Mouse (Mus musculus): ENCODE data around the gene 3110082I17Rik. TPM values are rescaled to one million over a fixed set of nuclear protein-coding genes. Genes with fewer than 3 reads are reported as not detected.

Gene 3110082I17Rik
- polyA plus RNA-seq, 2 experiments from 2014 or later = 7.1 to 7.5 TPM

- ATAC-seq = no peak
Observed at GRCm38 (mm10) chr5:139418110-139418509, 42.2 kb downstream of the 3110082I17Rik start.

GRCm38 (mm10) chr5:139417480-139417879 is 42.8 kb downstream of the 3110082I17Rik start:
- no peak for ATAC-seq

- ATAC-seq = no peak
Observed at GRCm38 (mm10) chr5:139416942-139417341, 43.4 kb downstream of the 3110082I17Rik start.

GRCm38 (mm10) chr5:139415001-139415400 is 45.3 kb downstream of the 3110082I17Rik start:
- no peak for ATAC-seq

- ATAC-seq = no peak
Observed at GRCm38 (mm10) chr5:139413545-139413944, 46.8 kb downstream of the 3110082I17Rik start.

GRCm38 (mm10) chr5:139411665-139412314 is 48.5 kb downstream of the 3110082I17Rik start:
- no peak for ATAC-seq

GRCm38 (mm10) chr5:139411117-139411516 is 49.2 kb downstream of the 3110082I17Rik start:
- ATAC-seq = no peak

- ATAC-seq = no peak
Observed at GRCm38 (mm10) chr5:139410056-139410455, 50.3 kb downstream of the 3110082I17Rik start.

- no peak for ATAC-seq
Observed at GRCm38 (mm10) chr5:139409412-139409811, 50.9 kb downstream of the 3110082I17Rik start.

- ATAC-seq = no peak
Observed at GRCm38 (mm10) chr5:139408511-139408910, 51.8 kb downstream of the 3110082I17Rik start.

- no peak for ATAC-seq
Observed at GRCm38 (mm10) chr5:139407121-139407885, 53.0 kb downstream of the 3110082I17Rik start.

GRCm38 (mm10) chr5:139405953-139406352 is 54.4 kb downstream of the 3110082I17Rik start:
- no peak for ATAC-seq

GRCm38 (mm10) chr5:139405478-139405877 is 54.8 kb downstream of the 3110082I17Rik start:
- ATAC-seq = no peak

- ATAC-seq = no peak
Observed at GRCm38 (mm10) chr5:139404801-139405401, 55.4 kb downstream of the 3110082I17Rik start, which contains the start of gene C130050O18Rik. Gene C130050O18Rik, plus strand, starts transcription at chr5:139405280.

GRCm38 (mm10) chr5:139403692-139404260 is 56.6 kb downstream of the 3110082I17Rik start:
- no peak for ATAC-seq

- ATAC-seq = no peak
Observed at GRCm38 (mm10) chr5:139402106-139402505, 58.2 kb downstream of the 3110082I17Rik start.

- no peak for ATAC-seq
Observed at GRCm38 (mm10) chr5:139399991-139400390, 60.3 kb downstream of the 3110082I17Rik start.

- no peak for ATAC-seq
Observed at GRCm38 (mm10) chr5:139398786-139399185, 61.5 kb downstream of the 3110082I17Rik start.

- peak; percentile 90 for ATAC-seq
Observed at GRCm38 (mm10) chr5:139397959-139398753, 62.2 kb downstream of the 3110082I17Rik start.

- no peak for ATAC-seq
Observed at GRCm38 (mm10) chr5:139397359-139397916, 62.9 kb downstream of the 3110082I17Rik start.

GRCm38 (mm10) chr5:139395528-139395927 is 64.8 kb downstream of the 3110082I17Rik start:
- ATAC-seq = no peak

- no peak for ATAC-seq
Observed at GRCm38 (mm10) chr5:139394399-139394798, 65.9 kb downstream of the 3110082I17Rik start.

Measured in activated CD4-positive, CD25-positive, alpha-beta regulatory T cell, adult 4 months (primary cell).